Mouse (Mus musculus) frontal cortex, adult (tissue): ENCODE results near the gene Dnajc21.
A peak's percentile ranks its signal among the peaks of the same experiment; 100 is the strongest.
"Not testable (repeated sequence)": the region's sequence is repeated elsewhere in the genome, so short reads cannot be mapped to it uniquely, and the experiment has no call there.

Experiments used
- ATAC-seq: cut with Nextera tagmentation; 2 replicates; pipeline ENCODE4 v1.9.2; 2017; ENCODE audit warnings: mild to moderate bottlenecking, moderate library complexity, mixed read lengths; ENCODE audit not compliant: low TSS enrichment

The Dnajc21 gene

DNA sequence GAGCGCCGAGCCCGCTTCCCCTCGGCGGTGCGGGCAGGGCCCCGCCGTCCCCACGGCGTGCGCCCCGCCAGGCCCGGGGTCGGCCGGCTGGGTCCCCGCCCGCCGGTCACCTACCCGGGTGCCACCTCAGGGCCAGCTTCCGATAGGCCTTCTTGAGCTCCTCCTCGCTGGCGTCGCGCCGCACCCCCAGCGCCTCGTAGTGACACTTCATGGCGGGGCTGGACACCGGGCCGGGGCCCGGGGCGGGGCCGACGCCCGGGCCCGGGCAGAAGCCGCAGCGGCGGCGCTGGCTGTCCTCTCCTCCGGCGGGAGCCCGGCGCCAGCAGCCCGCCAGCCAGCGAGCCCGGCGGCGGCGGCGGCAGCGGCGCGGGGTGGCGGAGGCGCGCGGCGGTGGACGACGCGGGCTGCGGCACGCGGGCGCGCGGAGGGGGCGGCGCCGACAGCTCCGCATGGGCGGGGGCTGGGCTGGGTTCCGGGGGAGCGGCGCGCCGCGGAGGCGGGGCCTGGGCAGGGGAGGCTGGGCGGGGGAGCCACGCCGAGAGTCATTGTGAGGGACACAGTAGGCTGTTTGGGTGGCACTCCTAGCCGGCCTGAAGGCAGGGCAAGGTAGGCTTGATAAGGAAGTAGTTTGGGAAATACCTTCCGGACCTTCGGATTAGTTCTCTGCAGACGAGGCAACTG, at the start of gene Dnajc21:
Gene Dnajc21 (minus strand): TSS at position 366 of the 681 bp plus-strand sequence.
- ATAC-seq, result peak; percentile 84

DNA sequence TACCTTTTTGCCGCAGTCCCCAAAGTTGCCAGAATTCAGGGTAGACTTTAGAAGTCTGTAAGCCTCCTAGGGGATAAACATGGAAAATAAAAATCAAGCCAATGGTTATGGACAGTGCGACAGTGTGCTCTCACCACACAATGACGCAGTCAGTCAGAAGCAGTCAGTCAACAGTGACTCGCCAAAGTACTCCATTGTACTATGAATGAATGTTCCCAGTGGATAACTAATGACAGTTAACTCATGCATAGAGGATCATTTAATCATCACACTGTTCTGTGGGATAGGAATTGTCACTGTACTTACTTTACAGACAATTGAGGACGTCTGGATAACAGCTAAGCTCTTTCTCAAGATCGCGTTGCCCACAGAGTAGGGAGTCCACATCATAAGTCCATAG, 44.9 kb upstream of the Dnajc21 start:
- no peak for ATAC-seq

DNA sequence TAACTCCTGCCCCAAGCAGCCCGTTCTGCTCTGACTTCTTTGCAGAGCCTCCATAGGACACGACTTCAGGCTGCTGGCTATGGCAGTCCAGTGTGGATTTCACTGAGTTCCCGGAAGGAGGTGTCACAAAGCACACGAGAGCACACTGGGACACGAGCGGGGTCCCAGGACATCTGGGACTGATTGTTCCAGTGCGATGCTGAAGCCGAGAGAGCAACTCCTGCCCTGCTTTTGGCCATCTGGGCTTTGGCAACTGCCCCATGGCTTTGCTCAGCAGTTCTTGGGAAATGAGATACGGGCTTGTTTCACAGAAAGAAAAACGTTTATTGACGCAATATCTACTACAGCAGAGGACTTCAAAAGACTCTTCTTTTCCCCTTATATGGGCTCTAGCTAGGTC, 35.8 kb upstream of the Dnajc21 start:
- ATAC-seq, result no peak

DNA sequence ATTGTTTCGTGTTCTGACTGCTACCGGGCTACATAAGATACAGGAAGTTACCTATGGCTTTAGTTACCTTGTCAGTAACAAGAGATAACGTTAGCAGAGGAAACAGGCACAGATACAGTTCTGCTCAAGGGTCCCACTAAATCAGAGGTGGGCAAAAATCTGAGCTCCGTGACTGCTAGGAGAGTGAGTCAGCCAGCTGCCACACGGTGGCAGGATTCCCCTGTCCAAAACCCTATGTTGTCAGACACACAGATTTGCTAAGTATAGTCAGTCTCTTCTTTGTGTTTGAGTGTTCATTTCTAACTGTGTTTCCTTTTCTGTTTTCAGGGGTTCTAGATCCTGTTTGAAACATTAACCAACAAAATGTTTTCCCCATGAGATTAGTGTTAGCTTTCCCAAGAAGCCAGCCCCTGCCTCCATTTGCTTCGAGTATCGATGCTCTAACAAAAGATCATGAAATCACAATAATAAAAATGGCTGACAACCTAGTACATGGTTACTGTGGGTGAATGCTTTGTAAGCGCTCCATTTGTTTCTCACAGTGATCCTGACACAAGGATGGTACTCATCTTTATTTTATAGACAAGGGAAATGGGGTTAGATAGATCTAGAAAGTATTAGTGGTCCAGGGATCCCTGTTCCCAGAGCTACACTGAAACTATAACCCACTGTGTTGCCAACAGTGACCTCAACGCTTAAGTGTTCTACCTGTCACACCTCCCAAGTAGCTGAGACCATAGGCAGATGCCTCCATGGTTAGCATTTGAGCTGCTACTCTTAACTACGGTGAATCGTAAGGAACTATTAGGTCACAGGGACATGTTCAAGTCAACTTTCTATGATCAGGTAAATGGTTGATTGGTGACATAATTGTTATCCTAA, 30.8 kb upstream of the Dnajc21 start:
- ATAC-seq, result peak; percentile 98

DNA sequence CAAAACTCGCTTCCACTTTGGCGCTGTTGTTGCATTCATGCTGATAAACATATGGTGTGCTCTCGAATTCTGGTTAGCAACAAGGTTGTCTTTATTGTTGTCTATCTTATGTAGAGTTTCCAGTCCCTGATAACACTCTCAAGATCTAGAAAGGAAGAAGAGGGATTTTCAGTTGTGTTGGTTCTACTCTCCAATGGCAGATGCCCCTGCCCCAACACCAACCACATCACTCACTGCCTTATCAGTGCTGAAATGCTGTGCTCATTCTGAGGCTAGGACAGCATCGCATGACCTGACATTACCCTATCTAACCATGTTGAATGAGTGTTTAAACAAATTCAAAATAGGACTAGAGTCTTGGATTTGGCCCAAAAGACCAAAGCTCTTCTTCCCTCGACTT, 29.7 kb upstream of the Dnajc21 start:
- ATAC-seq, result no peak

DNA sequence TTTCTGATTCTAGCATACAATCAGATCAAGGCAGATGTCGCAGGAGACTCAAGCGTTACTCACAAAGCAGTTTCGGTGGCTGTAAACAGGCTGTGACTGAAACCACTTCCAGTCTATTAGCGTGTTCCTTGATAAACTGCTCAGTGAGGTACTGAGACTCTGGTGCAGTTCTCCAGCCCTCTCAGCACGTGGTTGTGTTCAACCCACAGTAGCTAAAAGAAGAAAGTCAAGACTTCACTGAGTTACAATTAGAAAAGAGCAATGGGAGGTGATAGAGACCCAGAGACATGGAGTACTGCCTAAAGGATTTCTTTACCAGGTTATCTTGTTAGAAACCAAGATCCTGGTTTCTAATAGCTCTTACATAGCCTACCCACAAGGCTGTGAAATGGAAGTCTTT, 29.3 kb upstream of the Dnajc21 start:
- ATAC-seq, result no peak; the same call in 1 of the 2 replicates

DNA sequence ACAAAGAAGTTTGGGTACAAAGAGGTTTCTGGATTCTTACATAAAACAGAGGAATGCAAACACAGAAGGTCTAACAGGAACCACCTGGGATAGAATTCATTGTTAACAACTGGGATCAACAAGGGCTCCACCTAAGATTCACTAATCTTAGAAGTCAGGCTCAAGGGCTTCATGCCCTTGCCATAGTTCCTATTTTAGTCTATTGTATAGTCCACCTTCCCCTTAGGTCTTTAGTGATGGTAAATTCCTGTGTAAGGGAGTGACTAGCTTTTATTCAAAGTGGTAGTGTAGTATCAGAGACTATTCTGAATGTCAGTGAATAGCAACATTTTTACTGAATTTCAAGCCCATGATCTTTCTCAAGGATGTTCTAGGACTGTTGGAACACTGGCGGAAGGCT, 26.4 kb upstream of the Dnajc21 start:
- not testable (repeated sequence) for ATAC-seq

DNA sequence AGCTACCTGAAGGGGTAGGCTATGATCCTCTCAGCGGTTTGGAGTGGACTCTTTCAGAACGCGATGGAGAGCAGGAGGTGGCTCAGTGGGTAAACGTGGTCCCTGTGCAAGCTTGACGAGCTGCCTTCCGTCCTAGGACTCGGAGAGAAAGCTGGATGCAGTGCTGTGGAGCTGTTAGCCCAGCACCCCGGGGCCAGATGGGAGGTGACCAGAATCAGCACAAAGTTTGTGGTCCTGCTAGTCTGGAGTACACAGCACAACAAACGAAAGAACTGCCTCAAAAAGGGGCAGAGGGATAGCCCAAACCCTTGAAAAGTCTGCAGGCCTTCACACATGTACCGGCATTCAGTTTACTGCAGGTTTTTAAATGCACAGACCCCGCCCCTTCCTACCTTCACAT, 25.6 kb upstream of the Dnajc21 start:
- ATAC-seq, result no peak

DNA sequence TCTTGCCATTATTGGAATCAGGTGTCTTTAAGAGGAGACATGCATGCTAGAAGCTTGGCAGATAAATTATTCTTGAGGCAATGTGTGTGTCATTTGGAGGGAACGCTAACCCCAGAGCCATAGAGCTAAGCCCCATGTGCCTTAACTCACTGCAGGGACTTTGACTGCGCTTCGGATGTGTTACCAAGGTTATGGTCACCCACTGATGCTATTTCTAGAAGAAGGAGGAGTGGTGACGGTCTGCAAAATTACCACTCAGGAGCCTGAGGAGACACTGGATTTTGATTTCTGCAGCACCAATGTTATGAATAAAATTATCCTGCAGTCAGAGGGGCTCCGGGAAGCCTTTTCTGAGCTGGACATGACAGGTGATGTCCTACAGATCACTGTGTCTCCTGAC, 19.8 kb upstream of the Dnajc21 start:
- ATAC-seq, result peak; percentile 29; the same call in 1 of the 2 replicates

DNA sequence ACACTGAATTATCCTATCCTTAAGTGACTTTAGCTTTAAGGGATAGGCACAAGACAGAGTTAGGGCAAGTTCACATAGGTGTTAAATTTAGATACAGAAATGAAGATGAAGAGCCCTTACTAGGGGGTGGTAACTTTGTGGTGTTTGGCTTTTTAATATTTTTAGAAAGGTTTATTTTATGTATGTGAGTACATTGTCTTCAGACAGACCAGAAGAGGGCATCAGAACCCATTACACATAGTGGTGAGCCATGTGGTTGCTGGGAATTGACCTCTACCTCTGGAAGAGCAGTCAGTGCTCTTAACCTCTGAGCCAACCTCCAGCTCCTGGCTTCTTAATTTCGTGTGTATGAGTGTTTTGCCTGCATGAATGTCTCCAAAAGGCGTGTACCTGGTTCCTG, 16.9 kb upstream of the Dnajc21 start:
- ATAC-seq, result no peak

DNA sequence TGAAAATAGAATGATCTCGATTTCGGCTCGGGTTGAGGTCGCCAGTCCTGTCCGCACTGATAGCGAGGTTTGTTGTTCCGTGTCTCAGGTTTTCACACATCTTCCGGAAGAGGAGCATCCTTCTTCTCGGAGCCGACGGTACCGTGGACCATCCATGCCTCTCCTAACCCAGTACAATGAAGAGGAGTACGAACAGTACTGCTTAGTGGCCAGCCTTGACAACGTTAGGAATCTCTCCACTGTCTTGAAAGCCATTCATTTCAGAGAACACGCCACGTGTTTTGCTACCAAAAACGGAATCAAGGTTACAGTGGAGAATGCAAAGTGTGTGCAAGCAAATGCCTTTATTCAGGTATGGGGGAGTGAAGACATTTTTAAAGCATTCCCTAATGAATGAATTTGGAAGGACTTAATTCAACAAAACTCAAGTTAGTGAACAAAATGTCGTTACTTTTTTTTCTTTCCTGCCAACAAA, 16.1 kb upstream of the Dnajc21 start:
- ATAC-seq, result peak; percentile 55

DNA sequence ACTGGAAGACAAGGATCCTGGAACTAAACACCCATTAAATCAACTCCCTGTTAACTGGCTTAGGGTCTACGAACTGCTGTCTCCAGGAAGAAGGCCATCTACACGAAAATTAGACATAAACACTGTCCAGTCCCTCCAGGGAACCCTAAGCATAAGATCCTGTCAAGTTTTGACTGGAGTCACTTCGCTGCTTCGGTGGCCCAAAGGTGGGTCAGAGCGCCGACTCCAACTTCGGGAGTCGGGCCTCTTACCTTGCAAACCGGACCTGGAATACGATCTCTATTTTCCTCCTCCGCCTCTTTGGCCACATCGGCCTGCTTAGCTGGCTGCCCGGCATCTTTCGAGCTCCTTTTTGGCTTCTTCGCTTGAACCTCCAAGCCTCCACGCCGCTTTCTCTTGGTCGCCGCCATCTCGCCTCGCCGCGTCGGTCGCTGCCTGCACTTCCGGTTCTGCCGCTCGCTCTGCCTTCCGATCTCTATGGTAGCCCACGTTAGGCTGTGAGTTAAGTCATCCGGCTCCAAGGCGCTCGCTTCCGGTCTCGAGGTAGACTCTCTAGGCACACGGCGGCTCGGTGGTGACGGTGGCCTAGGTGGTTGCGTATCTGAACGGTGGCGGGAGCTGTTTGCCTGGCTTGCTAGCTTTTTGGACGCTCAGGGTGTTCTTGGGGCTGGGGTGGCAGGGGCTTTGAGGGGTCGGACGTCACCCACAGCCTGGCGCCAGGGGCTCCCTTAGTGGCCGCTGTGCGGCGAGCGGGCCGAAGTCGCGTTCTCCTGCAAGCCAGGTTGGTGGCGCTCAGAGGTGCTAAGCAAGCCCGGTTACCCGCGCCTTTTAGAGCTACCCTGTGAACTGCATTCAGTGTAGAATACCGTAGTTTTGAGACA, 15.4 kb upstream of the Dnajc21 start, which contains the start of the genes Brix1 and Rad1:
Gene Brix1 (minus strand): TSS at position 464 of the 881 bp plus-strand sequence.
Gene Rad1 (plus strand): TSS at position 535 of the 881 bp plus-strand sequence.
- peak; percentile 99 for ATAC-seq

DNA sequence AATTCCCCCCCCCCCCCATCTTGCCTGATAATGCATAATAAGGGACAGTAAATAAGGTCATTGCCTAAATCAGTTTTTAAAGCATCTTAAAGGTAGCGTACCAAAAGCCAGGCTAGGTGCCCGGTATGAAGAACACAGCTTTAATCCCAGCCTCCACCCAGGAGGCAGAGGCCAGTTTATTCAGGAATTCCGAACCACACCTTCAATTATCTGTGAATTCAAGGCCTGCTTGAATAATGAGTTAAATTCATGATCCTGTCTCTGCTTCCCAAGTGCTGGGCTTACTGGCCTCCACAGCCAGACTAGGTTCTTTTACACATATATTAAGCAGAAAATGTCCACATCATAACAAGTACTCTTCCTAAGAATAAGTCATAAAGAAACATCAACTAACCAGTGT, 625 bp upstream of the Dnajc21 start:
- no peak for ATAC-seq

DNA sequence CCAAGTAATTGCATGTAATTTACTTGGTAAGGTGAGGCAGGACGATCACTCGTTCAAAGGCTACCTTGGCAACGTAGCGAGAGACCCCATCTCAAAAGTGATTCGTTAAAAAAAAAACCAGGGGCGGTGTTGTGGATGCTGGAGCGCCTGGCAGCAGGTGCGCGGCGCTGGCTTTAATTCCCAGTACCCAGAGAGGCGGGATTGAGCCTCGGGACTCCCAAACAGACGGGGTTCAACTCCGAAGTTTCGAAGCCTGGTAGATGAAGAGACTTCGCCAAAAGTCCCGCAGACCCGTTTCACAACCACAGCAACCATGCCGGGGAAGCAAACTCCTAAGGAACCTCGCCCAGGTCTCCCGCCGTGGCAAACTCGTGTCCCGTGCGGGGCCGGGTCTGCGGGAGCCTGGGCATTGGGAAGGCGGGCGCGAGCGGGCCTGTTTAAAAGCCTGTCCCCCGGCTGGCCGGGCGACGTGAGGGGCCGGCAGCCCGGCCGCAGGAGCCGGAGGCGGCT, 620 bp downstream of the Dnajc21 start:
- peak; percentile 17 for ATAC-seq

DNA sequence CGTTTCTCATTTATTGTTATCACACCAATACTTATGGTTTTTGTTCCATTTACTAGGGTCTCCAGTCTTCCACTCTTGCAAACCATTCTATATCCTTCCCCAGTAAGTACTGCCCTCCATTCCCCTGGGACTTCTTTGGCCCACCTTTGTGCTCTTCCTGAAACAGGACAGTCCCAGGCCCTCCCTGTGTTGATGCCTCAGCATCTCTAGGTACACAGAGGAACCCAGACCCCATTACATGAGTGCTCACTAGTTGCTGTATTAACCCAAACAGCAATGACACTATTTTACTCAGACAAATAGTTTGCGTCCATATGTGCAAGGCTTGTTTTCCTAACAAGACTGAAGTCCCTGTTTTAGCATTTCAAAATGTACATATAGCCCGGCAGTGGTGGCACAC, 1.6 kb downstream of the Dnajc21 start:
- ATAC-seq, result no peak

DNA sequence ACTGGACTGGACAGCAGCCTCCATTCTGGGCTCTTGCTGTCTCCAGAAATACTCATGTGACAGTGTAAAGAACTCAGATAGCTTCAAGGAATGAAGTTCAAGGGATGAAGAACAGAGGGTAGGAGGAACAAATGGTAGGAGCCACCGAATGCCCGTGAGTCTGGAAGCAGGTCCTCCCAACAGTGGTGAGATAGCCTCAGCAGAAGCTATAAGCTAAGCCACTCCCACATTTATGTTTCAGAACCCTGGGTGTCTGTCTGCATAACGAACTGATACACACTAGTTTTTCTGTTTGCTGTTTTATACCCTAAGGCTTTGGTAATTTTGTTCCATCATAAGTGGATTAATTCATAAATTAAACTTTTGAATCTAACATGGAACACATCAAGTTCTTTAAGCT, 5.6 kb downstream of the Dnajc21 start:
- ATAC-seq, result no peak

DNA sequence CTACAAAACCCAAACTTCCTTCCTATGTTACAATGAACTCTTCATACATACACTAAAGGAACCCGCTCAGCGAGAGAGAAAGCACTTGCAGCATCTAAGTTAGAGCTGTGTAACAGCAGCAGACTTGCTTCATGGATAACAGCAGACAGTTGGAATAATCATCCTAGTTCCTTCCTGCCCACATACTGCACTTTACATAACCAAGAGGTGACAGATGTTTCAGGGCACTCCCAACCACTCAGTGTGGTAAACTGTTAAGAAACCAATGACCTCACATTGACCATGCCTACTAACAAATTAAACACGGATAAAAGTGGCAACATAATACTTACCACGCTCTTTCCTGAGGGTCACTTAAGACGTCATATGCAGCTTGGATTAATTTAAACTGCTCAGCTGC, 6.8 kb downstream of the Dnajc21 start:
- ATAC-seq, result peak; percentile 72

DNA sequence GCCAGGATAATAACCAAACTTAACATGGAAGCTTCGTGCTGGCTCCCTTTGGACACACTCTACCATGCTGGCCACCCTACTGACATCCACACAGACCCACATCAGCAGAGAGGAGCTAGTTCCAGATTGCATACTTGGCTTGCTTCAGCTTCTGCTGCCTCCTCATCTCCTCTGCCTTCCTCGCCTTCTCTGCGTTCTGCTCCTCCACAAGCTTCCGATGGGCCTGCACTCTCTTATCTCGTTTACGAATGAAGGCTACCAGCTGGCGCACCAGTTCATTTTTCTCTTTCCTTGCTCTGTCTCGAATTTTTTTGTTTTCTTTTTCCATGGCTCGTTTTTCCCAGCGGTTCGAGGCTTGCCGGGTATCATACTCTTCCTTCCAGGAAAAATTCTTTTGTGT, 9.3 kb downstream of the Dnajc21 start:
- peak; percentile 86 for ATAC-seq

DNA sequence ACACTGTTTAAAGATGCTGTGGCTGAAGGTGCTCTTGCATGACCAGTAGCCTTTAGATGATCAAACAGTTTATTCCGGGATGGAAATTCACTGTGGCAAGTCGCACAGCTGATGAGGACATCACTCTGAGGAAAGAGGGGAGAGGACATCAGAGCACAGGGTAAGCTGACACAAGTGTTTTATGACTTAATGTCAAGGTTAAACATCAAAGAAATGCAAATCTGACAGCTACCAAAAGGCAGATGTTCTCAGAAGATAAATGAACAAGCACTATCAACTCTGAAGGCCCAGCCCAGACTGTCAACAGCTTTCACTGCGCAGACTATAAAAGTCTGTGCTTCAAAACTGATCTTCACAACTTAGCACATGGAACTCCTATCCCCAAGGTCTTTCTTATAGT, 23.2 kb downstream of the Dnajc21 start:
- no peak for ATAC-seq

DNA sequence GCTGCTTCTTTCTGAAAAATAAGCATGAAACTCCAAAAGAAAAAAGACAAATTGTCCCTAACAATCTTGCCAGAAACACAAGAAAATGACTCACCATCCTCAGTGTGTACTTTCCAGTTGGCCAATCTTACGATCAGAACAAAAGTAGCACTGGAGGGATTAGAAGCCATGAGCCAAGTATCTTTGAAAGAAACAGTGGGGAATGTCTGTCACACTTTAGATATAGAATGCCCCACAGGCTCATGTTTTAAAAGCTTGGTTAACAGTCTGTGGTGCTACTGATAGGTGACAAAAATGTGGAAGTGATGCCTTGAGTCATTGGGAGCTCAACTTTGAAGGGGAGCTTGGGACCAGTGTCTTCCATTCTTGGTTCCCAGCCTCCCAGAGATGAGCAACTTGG, 28.0 kb downstream of the Dnajc21 start:
- peak; percentile 66 for ATAC-seq

DNA sequence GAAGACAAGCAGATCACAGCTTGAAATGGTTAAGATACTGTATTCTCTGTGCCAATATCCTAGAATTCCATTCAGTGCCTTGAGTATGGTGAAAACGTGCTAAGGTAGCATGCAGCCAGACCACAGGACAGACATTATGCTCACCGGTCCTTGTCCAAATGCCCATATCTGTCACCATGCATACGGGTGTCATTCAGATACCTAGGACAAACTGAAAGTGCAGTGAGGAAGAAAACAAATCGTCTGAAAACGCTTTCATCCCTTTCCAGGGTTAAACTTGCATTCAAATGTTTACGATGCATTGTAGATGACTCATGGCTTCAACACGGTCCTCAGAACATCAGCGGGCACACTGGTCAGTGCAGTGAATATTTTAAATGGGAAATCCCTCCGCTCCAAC, 28.8 kb downstream of the Dnajc21 start:
- ATAC-seq, result no peak

DNA sequence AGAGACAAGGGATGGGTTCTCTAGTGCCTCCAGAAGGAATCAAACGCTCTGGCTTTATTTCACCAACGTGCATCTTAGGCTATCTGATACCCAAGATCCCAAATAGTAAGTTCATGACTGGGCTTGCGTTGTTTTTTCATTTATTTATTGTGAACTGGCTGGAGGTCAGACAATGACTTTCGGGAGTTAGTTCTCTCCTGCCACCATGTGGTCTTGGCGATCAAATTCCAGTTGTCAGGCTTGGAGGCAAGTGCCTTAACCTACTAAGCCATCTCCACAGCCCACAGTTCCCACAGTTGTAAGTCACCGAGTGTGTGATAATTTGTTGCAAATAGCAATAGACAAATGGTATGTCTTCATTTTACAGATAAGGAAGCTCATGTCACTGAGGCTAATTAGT, 30.4 kb downstream of the Dnajc21 start:
- ATAC-seq, result no peak
